Mouse (Mus musculus) forebrain, embryonic 12.5 days (tissue): ENCODE data around the gene Osbpl10. TPM values are rescaled to one million over a fixed set of nuclear protein-coding genes. Genes with fewer than 3 reads are reported as not detected.
"Not testable (repeated sequence)": the region's sequence is repeated elsewhere in the genome, so short reads cannot be mapped to it uniquely, and the experiment has no call there.

Source experiments
- ATAC-seq: fragments of 200-750 bp; cut with Nextera tagmentation; 2 replicates; pipeline ENCODE4 v1.8.0; 2017; ENCODE audit warnings: moderate TSS enrichment; ENCODE audit not compliant: low FRiP score
- H3K27ac ChIP-seq: fragments of 300-500 bp; sonication (generic); 2 replicates; pipeline ENCODE4 v1.5.1; 2016; ENCODE audit warnings: mild to moderate bottlenecking
- H3K27me3 ChIP-seq: fragments of 300-500 bp; sonication (generic); 2 replicates; pipeline ENCODE4 v1.6.1; 2016; ENCODE audit warnings: mild to moderate bottlenecking
- H3K36me3 ChIP-seq: fragments of 300-500 bp; sonication (generic); replicated peaks from 2 replicates; pipeline ENCODE4 v1.6.1; 2016; ENCODE audit warnings: mild to moderate bottlenecking
- H3K4me1 ChIP-seq: fragments of 300-500 bp; sonication (generic); 2 replicates; pipeline ENCODE4 v1.6.1; 2016
- H3K4me2 ChIP-seq: fragments of 300-500 bp; sonication (generic); 2 replicates; pipeline ENCODE4 v1.6.1; 2016; ENCODE audit warnings: mild to moderate bottlenecking, moderate library complexity
- H3K4me3 ChIP-seq: fragments of 300-500 bp; sonication (generic); replicated peaks from 2 replicates; pipeline ENCODE4 v1.5.1; 2016; ENCODE audit warnings: mild to moderate bottlenecking
- H3K9ac ChIP-seq: fragments of 300-500 bp; sonication (generic); 2 replicates; pipeline ENCODE4 v1.6.1; 2016; ENCODE audit warnings: mild to moderate bottlenecking
- H3K9me3 ChIP-seq: fragments of 300-500 bp; sonication (generic); 2 replicates; pipeline ENCODE4 v1.6.1; 2016
- WGBS: fragments of 180-500 bp; shearing (Covaris S2); methylation state at CpG from one replicate; pipeline ENCODE4 v1.1.7; 2016; 5-methylcytosine and 5-hydroxymethylcytosine counted together
- polyA plus RNA-seq: library from polyadenylated mRNA; unstranded; fragments of >200 nt; fragmentation: Nextera tagmentation; extraction: Ambion mirVana; gene quantifications from 2 replicates; pipeline ENCODE4 v1.2.1, GENCODE M21; 2016

Osbpl10 gene
- polyA plus RNA-seq, 1 experiment from 2014 or later: 1.6 TPM

DNA sequence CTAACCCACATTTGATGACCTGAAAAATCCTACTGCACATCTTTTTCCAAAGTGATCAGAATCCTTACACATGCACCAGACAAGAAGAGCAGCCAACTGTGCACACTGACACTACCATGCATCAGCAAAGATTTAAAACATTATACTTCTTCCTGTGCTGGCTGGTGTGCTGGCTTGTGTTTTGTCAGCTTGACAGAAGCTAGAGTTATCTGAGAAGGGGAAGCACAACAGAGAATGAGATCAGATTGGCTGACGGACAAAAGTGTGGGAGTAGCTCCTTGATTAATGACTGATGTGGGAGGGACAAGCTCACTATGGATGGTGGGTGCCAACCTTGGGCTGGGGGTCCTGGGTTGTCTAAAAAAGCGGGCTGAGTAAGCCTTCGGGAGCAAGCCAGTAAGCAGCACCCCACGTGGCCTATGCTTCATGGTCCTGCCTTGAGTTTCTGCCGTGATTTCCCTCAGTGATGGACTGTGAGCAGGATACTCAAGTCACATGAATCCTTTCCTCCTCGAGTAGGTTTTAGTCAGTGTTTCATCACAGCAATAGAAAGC is 279.4 kb downstream of the Osbpl10 start:
- H3K4me2 ChIP-seq: no peak overlapping the region
- no peak overlapping the region for H3K27ac ChIP-seq
- H3K4me1 ChIP-seq: no peaks in the 10 kb centered on the region
- no peak overlapping the region for H3K9ac ChIP-seq
- H3K4me3 ChIP-seq: no peak overlapping the region
- 90% methylated on average over 6 of the region's 6 CpGs for WGBS
- no peaks in the 10 kb centered on the region for H3K27me3 ChIP-seq
- peaks cover 44% of the 10 kb centered on the region for H3K36me3 ChIP-seq
- no peak for ATAC-seq
- no peaks in the 10 kb centered on the region for H3K9me3 ChIP-seq

GRCm38 (mm10) chr9:115259866-115260265 is 281.5 kb downstream of the Osbpl10 start:
- Histone ChIP-seq H3K9ac (no peak overlapping the region), H3K27me3 (no peaks in the 10 kb centered on the region), H3K4me2 (no peak overlapping the region), H3K36me3 (peaks cover 35% of the 10 kb centered on the region), H3K9me3 (no peaks in the 10 kb centered on the region), H3K27ac (no peak overlapping the region), H3K4me1 (no peaks in the 10 kb centered on the region), H3K4me3 (no peak overlapping the region)
- no peak for ATAC-seq
- 92% methylated on average over 4 of the region's 4 CpGs for WGBS

GRCm38 (mm10) chr9:115260464-115260863 is 282.1 kb downstream of the Osbpl10 start:
- Histone ChIP-seq H3K27me3 (no peaks in the 10 kb centered on the region), H3K36me3 (peaks cover 33% of the 10 kb centered on the region), H3K4me3 (no peak overlapping the region), H3K4me2 (no peak overlapping the region), H3K27ac (no peak overlapping the region), H3K4me1 (no peaks in the 10 kb centered on the region), H3K9me3 (no peaks in the 10 kb centered on the region), H3K9ac (no peak overlapping the region)
- WGBS: 94% methylated on average over 7 of the region's 7 CpGs
- ATAC-seq: no peak

DNA sequence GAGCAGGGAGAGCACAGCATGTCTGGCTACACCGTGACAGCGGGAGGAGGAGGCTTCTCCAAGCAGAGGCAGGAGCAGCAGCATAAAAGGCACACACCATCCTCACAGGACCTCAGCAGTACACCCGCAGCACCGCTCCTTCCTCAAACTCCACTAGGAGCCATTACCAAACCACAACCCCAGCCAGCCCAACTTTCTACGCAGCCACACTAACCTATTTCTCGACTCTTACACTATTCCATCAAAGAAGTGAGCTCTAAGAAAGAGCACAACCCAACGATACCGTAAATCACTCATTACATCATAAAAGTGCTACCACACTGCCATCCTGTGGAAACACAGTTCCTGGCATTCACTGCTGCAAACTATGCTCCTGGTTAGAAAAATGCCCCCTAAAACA is 283.1 kb downstream of the Osbpl10 start:
- Histone ChIP-seq H3K27me3 (no peaks in the 10 kb centered on the region), H3K4me2 (no peak overlapping the region), H3K4me3 (no peak overlapping the region), H3K4me1 (no peaks in the 10 kb centered on the region), H3K9ac (no peak overlapping the region), H3K36me3 (peaks cover 34% of the 10 kb centered on the region), H3K9me3 (no peaks in the 10 kb centered on the region), H3K27ac (no peak overlapping the region)
- 91% methylated on average over 8 of the region's 8 CpGs for WGBS
- no peak for ATAC-seq

GRCm38 (mm10) chr9:115261896-115262295 is 283.5 kb downstream of the Osbpl10 start:
- no peak for ATAC-seq
- Histone ChIP-seq H3K4me3 (no peak overlapping the region), H3K27me3 (no peaks in the 10 kb centered on the region), H3K9ac (no peak overlapping the region), H3K4me1 (no peaks in the 10 kb centered on the region), H3K36me3 (peaks cover 30% of the 10 kb centered on the region), H3K9me3 (no peaks in the 10 kb centered on the region), H3K27ac (no peak overlapping the region), H3K4me2 (no peak overlapping the region)
- 87% methylated on average over 5 of the region's 5 CpGs for WGBS

GRCm38 (mm10) chr9:115271556-115271955 is 293.2 kb downstream of the Osbpl10 start:
- peaks cover 32% of the 10 kb centered on the region for H3K36me3 ChIP-seq
- no peaks in the 10 kb centered on the region for H3K27me3 ChIP-seq
- H3K4me3 ChIP-seq: no peak overlapping the region
- no peak overlapping the region for H3K9ac ChIP-seq
- H3K27ac ChIP-seq: no peak overlapping the region
- H3K9me3 ChIP-seq: no peaks in the 10 kb centered on the region
- H3K4me1 ChIP-seq: no peaks in the 10 kb centered on the region
- H3K4me2 ChIP-seq: no peak overlapping the region
- 87% methylated on average over 3 of the region's 3 CpGs for WGBS
- no peak for ATAC-seq

DNA sequence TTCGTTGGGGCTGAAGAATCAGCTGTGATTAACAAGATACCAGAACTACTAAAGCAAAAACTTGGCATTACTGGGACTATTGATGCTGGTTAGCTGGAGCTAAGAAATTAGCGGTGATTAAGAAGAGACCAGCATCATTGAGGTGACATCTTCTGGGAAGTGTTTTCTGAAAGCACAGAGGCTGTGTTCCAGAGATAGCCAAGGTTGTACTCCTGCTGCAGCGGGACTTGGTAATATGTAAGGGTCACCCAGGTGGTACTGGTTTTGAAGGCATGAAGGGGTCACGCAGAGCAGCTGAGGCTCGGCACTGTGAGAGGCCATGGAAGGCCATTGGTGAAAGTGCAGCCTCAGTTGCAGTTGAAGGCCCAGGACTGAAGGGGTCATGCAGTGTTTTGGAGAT is 294.1 kb downstream of the Osbpl10 start:
- ATAC-seq, H3K4me1 ChIP-seq, H3K4me3 ChIP-seq, H3K9ac ChIP-seq, H3K27me3 ChIP-seq, H3K9me3 ChIP-seq, H3K27ac ChIP-seq, H3K4me2 ChIP-seq: not testable (repeated sequence)
- WGBS: 95% methylated on average over 5 of the region's 5 CpGs
- H3K36me3 ChIP-seq: peaks cover 35% of the 10 kb centered on the region

DNA sequence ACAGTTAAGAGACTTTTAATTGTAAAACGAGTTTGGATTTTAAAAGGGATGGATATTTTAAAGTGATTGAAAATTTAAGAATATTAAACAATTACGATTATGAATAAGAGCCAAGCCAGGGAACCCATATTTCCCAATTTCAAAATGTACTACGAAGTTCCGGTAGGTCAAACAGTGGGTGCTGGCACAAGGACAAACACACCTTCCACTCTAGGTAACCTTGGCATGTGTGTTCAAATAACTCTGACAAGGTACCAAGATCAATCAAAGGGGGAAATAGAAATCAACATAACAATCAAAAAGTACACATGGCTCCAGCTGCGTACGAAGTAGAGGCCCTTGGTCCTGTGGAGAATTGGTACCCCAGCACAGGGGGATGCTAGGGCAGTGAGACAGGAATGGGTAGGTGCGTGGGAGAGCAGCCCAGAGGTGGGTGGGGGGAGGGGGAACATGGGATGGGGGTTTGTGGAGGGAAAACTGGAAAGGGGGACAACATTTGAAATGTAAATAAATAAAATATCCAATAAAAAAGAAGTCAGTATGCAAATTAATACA is 294.8 kb downstream of the Osbpl10 start:
- 94% methylated on average over 7 of the region's 7 CpGs for WGBS
- no peak overlapping the region for H3K9ac ChIP-seq
- H3K36me3 ChIP-seq: peaks cover 35% of the 10 kb centered on the region
- H3K27me3 ChIP-seq: no peaks in the 10 kb centered on the region
- no peak overlapping the region for H3K4me3 ChIP-seq
- no peak overlapping the region for H3K4me2 ChIP-seq
- no peaks in the 10 kb centered on the region for H3K9me3 ChIP-seq
- no peaks in the 10 kb centered on the region for H3K4me1 ChIP-seq
- H3K27ac ChIP-seq: no peak overlapping the region
- ATAC-seq: no peak

GRCm38 (mm10) chr9:115274806-115275205 is 296.4 kb downstream of the Osbpl10 start:
- no peaks in the 10 kb centered on the region for H3K9me3 ChIP-seq
- H3K36me3 ChIP-seq: peaks cover 41% of the 10 kb centered on the region
- no peak overlapping the region for H3K4me3 ChIP-seq
- ATAC-seq: no peak
- WGBS: 89% methylated on average over 6 of the region's 6 CpGs
- no peaks in the 10 kb centered on the region for H3K27me3 ChIP-seq
- no peak overlapping the region for H3K27ac ChIP-seq
- H3K9ac ChIP-seq: no peak overlapping the region
- no peaks in the 10 kb centered on the region for H3K4me1 ChIP-seq
- H3K4me2 ChIP-seq: no peak overlapping the region

DNA sequence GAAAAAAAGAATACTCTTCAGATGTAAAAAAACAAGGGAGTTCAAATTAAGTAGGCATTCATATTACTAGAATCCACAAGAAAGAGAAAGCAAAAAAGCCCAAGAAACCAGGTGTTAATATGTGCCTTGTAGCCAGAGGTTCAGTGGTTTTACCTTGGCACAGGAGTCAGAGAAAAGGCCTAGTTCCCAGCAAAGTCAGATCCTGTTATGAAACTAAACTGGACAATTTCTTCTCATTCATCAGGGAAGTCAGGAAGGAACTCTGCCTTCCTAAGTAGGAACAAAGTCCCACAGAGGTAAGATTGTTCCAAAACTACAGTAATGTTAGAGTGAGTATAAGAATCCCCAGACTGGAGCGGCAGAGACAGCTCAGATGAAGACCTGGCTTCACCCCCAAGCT is 300.3 kb downstream of the Osbpl10 start:
- Histone ChIP-seq H3K4me2 (no peak overlapping the region), H3K36me3 (peaks cover 29% of the 10 kb centered on the region), H3K4me1 (0 out of 2 replicates have a peak, but pooled peaks cover 4% of the 10 kb centered on the region), H3K9me3 (no peaks in the 10 kb centered on the region), H3K4me3 (no peak overlapping the region), H3K27me3 (no peaks in the 10 kb centered on the region), H3K27ac (no peak overlapping the region), H3K9ac (no peak overlapping the region)
- ATAC-seq: no peak
- 79% methylated on average over 1 of the region's 1 CpGs for WGBS

Other genes with a start within 250 kb of the Osbpl10 start
- gene Cmtm6, start 247.5 kb upstream of the Osbpl10 start, polyA plus RNA-seq: 25.4 and 25.6 TPM in 2 replicates
- gene Cmtm7, start 196.7 kb upstream of the Osbpl10 start, polyA plus RNA-seq: 32.3 and 41.2 TPM in 2 replicates
- 15.1 and 17.0 TPM in 2 replicates for gene Cmtm8, start 134.4 kb upstream of the Osbpl10 start, polyA plus RNA-seq
- gene Gpd1l, start 44.6 kb upstream of the Osbpl10 start, polyA plus RNA-seq: 13.9 and 14.5 TPM in 2 replicates
- 292 and 346 TPM in 2 replicates for gene Rps27rt, start 4.2 kb downstream of the Osbpl10 start, polyA plus RNA-seq